Mouse (Mus musculus) stomach, embryonic 15.5 days (tissue): Measurements from ENCODE around the gene Enox1. TPM values are rescaled to one million over a fixed set of nuclear protein-coding genes. Genes with fewer than 3 reads are reported as not detected.

Source experiments
- ATAC-seq: fragments of 200-750 bp; cut with Nextera tagmentation; 2 replicates; pipeline ENCODE4 v1.8.0; 2017; ENCODE audit warnings: low read depth, moderate number of reproducible peaks, moderate TSS enrichment; ENCODE audit not compliant: insufficient read depth, low FRiP score
- H3K27ac ChIP-seq: fragments of 300-500 bp; sonication (generic); 2 replicates; pipeline ENCODE4 v1.5.1; 2015; ENCODE audit warnings: mild to moderate bottlenecking, inconsistent platforms
- H3K27me3 ChIP-seq: fragments of 300-500 bp; sonication (generic); replicated peaks from 2 replicates; pipeline ENCODE4 v1.6.1; 2015; ENCODE audit warnings: inconsistent platforms
- H3K36me3 ChIP-seq: fragments of 300-500 bp; sonication (generic); 2 replicates; pipeline ENCODE4 v1.6.1; 2015; ENCODE audit warnings: inconsistent platforms
- H3K4me1 ChIP-seq: fragments of 300-500 bp; sonication (generic); 2 replicates; pipeline ENCODE4 v1.6.1; 2015; ENCODE audit warnings: inconsistent platforms
- H3K4me2 ChIP-seq: fragments of 300-500 bp; sonication (generic); 2 replicates; pipeline ENCODE4 v1.6.1; 2015; ENCODE audit warnings: mild to moderate bottlenecking, inconsistent platforms
- H3K4me3 ChIP-seq: fragments of 300-500 bp; sonication (generic); replicated peaks from 2 replicates; pipeline ENCODE4 v1.5.1; 2015; ENCODE audit warnings: inconsistent platforms
- H3K9ac ChIP-seq: fragments of 300-500 bp; sonication (generic); 2 replicates; pipeline ENCODE4 v1.6.1; 2015; ENCODE audit warnings: inconsistent platforms
- H3K9me3 ChIP-seq: fragments of 300-500 bp; sonication (generic); 2 replicates; pipeline ENCODE4 v1.6.1; 2016; ENCODE audit warnings: inconsistent platforms
- WGBS: fragments of 180-500 bp; shearing (Covaris S2); methylation state at CpG from one replicate; pipeline ENCODE4 v1.1.7; 2015; 5-methylcytosine and 5-hydroxymethylcytosine counted together
- polyA plus RNA-seq: library from polyadenylated mRNA; unstranded; fragments of >200 nt; fragmentation: Nextera tagmentation; extraction: Ambion mirVana; gene quantifications from 2 replicates; pipeline ENCODE4 v1.2.1, GENCODE M21; 2015

Enox1 gene
- polyA plus RNA-seq, 1 experiment from 2014 or later, result 6.2 TPM

DNA sequence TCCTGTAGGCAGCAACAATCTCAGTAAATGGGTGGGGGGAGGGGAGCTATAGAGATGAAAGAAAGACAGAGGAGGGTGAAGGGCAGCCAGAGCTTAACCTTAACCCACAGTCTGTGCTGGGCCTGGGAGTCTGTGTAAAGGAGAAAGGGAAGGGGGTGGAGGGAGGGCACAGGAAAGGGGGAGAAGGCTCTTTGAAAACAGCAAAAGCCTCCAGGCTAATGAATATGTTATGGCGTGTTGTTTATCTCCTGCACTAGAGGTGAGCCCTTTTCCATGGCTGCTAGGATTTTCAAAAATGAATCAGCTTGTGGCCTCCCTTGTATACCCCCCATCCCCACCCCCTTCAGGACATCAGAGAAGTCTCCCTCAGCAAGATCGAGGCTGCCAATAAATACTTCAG, 225.0 kb downstream of the Enox1 start:
- Histone ChIP-seq H3K4me1 (no peaks in the 10 kb centered on the region), H3K27ac (no peak overlapping the region), H3K4me3 (no peak overlapping the region), H3K27me3 (no peaks in the 10 kb centered on the region), H3K9me3 (no peaks in the 10 kb centered on the region), H3K36me3 (no peaks in the 10 kb centered on the region), H3K9ac (no peak overlapping the region), H3K4me2 (no peak overlapping the region)
- 34% methylated on average over 2 of the region's 2 CpGs for WGBS
- no peak for ATAC-seq

DNA sequence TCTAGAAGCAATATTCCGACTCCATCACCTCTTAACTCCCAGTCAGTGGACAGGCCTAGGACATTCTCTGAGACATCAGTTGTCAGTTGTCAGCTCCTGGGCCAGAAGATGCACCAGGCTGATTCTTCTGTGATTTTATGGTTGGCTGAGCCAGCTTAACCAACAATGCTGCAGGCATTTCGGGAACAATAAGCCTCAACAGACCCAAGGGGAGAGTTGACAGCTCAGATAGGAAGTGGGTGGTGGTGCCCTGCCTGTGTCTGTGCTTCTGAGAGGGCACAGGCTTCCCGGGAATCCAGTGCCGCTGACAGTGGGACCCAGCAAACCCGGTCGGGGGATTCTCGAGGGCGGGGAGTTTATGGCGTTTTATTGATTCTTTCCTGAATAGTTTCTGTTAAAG, 229.1 kb downstream of the Enox1 start:
- WGBS, result 67% methylated on average over 9 of the region's 9 CpGs
- no peak overlapping the region for H3K27ac ChIP-seq
- no peak overlapping the region for H3K4me2 ChIP-seq
- no peaks in the 10 kb centered on the region for H3K4me1 ChIP-seq
- no peak overlapping the region for H3K4me3 ChIP-seq
- no peaks in the 10 kb centered on the region for H3K27me3 ChIP-seq
- H3K9ac ChIP-seq, result no peak overlapping the region
- no peaks in the 10 kb centered on the region for H3K36me3 ChIP-seq
- H3K9me3 ChIP-seq, result no peaks in the 10 kb centered on the region
- ATAC-seq, result no peak

DNA sequence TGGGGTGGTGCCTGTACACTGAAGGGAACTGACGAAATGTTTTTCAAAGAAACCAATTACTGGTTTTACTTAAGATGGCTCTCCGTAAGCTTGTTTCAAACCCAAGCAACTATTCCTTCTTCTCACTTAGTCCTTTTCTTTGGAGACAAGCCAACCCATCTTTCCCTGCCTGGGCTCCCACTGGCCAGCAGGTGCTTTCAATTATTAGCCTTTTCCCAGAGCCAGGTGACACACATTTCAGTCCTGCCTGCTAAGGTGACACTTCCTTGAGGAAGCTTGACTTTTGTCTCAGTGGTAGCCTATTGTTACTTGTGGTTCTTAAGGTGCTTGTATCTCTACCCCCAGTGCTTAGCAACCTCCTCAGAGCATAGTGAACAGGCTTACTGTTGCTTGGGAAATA, 231.3 kb downstream of the Enox1 start:
- Histone ChIP-seq H3K36me3 (no peaks in the 10 kb centered on the region), H3K4me3 (no peak overlapping the region), H3K27ac (no peak overlapping the region), H3K27me3 (no peaks in the 10 kb centered on the region), H3K9me3 (no peaks in the 10 kb centered on the region), H3K4me1 (no peaks in the 10 kb centered on the region), H3K4me2 (no peak overlapping the region), H3K9ac (no peak overlapping the region)
- 98% methylated on average over 2 of the region's 2 CpGs for WGBS
- no peak for ATAC-seq

DNA sequence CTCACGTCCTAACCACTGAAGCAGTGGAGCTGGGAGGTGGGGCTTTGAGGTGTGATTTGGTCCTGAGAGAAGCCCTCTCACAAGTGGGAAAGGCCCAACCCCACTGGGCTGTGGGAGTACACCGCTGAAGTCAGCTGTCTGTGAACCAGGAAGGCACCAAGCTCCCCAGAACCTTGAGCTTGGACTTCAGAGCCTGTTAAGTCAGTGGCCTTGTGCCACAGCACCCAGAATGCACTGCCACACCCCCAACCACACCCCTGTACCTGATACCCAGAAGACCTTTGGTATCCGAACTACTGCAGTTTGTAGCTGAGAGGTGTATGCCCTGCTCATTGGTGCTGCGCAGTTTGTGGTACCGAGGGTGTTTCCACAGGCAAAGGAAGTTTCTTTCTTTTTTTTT, 232.7 kb downstream of the Enox1 start:
- no peaks in the 10 kb centered on the region for H3K4me1 ChIP-seq
- no peaks in the 10 kb centered on the region for H3K9me3 ChIP-seq
- H3K36me3 ChIP-seq, result no peaks in the 10 kb centered on the region
- H3K4me3 ChIP-seq, result no peak overlapping the region
- WGBS, result 87% methylated on average over 5 of the region's 5 CpGs
- H3K27me3 ChIP-seq, result no peaks in the 10 kb centered on the region
- no peak overlapping the region for H3K27ac ChIP-seq
- H3K9ac ChIP-seq, result no peak overlapping the region
- no peak overlapping the region for H3K4me2 ChIP-seq
- no peak for ATAC-seq

DNA sequence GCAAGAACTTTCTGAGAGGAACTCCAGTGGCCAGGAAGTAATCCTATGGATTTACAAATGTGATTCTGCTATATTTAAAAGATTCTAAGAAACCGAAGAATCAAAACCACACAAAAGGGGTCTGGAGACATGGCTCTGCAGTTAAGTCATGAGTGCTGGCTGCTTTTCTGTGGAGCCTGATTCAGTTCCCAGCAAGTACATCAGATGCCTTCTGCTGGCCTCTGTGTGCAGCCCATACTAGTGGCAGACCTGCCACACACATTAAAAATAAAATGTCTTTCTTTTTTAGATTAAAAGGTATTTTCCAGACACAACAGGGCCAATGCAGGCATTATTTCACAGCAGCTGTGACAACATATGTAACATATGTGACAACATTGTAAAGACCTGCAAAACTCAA, 235.9 kb downstream of the Enox1 start:
- H3K4me2 ChIP-seq, result no peak overlapping the region
- H3K36me3 ChIP-seq, result no peaks in the 10 kb centered on the region
- no peak overlapping the region for H3K9ac ChIP-seq
- no peaks in the 10 kb centered on the region for H3K4me1 ChIP-seq
- H3K9me3 ChIP-seq, result no peaks in the 10 kb centered on the region
- no peaks in the 10 kb centered on the region for H3K27me3 ChIP-seq
- no peak overlapping the region for H3K4me3 ChIP-seq
- 65% methylated on average over 1 of the region's 1 CpGs for WGBS
- no peak overlapping the region for H3K27ac ChIP-seq
- no peak for ATAC-seq

DNA sequence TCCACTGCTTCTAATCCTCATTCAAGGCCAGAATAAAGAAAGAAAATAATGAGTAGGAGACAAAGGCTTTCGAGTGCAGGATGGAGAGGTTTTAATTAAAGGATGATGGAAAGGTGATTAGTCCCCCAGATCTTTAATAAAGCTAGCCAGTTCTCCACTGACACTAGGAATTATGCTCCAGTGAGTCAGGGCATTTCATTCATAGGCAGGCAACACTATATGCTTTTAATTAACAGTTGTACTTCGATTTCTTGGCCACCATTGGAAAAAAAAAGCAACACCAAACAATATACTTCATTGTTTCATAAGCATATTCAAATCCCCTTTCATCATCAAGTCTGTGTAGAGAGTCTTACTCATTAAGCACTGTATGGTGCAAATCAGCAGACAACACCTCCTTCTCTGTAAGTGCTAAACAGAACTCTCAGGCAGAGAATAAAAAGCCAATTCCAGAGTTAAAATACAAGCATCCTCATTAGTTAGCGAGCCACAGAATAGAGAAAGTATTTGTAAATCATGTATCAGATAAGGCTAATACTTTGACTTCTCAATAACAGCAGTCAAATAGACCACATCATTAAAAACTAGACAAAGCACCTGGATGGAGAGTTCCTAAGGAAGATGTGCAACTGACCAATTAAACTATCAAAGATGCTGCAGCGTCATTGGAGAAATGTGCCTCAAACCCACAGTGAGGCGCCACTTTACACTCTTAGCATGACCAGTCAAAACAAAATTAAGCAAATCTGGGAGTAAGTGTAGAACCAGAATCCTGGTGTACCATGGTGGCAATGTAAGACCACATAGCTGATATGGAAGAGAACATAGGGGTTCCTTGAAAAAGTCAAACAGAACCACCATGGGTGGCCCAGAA, 249.9 kb downstream of the Enox1 start:
- Histone ChIP-seq H3K4me3 (no peak overlapping the region), H3K9me3 (no peaks in the 10 kb centered on the region), H3K4me2 (no peak overlapping the region), H3K9ac (no peak overlapping the region), H3K27me3 (no peaks in the 10 kb centered on the region), H3K4me1 (no peaks in the 10 kb centered on the region), H3K27ac (no peak overlapping the region), H3K36me3 (no peaks in the 10 kb centered on the region)
- 81% methylated on average over 5 of the region's 5 CpGs for WGBS
- ATAC-seq, result no peak

DNA sequence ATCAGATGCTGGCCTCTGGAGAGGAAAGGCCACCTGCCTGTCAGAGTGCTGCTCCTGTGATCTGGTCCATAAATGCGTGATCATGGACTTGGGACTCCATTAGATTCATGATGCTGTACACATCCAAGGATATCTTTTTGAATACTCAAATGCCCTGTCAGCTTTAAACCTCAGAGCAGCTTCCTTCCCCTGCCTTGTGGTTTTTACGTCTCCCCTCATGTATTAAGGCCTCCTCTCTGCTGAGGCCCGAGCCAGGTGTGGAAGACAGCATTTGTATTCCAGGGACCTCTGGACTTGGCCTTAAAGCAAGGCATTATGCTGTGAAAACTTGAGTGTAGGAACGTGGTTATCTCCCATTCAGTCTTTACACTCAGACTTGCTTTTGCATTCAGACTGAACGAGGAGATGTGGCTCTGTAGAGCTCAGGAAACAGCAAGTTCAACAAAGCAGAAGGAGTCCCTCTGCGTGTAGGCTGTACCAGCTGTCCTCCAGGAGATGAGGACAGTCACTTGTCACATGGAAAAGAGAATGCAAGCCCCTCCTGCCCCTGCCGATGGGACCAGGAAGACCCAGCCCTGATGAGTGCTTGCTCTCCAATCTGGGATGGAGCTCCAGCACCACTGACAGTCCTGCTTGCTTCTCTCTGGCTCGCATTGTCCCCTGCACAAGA, 252.8 kb downstream of the Enox1 start:
- no peak for ATAC-seq
- WGBS, result 81% methylated on average over 8 of the region's 8 CpGs

DNA sequence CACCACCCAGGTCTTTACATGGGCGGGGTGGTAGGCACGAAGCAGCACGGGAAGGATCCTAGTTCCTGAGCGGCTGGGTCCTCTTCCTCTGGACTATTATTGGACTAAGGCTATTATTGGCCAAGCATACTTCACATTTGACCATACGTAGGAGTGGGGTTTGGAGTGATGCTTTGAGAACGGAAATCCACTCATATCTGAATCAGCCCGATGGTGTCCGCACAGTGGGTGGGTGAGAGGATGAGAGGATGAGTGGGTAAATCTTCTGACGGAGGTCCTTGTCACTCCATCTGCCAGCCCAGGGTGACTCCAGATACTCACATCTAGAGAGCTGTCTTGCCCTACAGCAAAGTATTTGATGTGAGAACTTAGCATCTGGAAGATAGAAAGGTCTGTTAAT, 253.8 kb downstream of the Enox1 start:
- Histone ChIP-seq H3K4me3 (no peak overlapping the region), H3K9ac (no peak overlapping the region), H3K9me3 (no peaks in the 10 kb centered on the region), H3K36me3 (no peaks in the 10 kb centered on the region), H3K4me1 (no peaks in the 10 kb centered on the region), H3K27me3 (no peaks in the 10 kb centered on the region), H3K4me2 (no peak overlapping the region), H3K27ac (no peak overlapping the region)
- ATAC-seq, result no peak
- 94% methylated on average over 9 of the region's 9 CpGs for WGBS

More for the DNA sequence above, 252.8 kb downstream of the Enox1 start:
- no peaks in the 10 kb centered on the region for H3K27me3 ChIP-seq
- no peak overlapping the region for H3K4me2 ChIP-seq
- no peaks in the 10 kb centered on the region for H3K36me3 ChIP-seq
- no peak overlapping the region for H3K27ac ChIP-seq
- no peaks in the 10 kb centered on the region for H3K9me3 ChIP-seq
- no peak overlapping the region for H3K4me3 ChIP-seq
- H3K4me1 ChIP-seq, result no peaks in the 10 kb centered on the region
- no peak overlapping the region for H3K9ac ChIP-seq

DNA sequence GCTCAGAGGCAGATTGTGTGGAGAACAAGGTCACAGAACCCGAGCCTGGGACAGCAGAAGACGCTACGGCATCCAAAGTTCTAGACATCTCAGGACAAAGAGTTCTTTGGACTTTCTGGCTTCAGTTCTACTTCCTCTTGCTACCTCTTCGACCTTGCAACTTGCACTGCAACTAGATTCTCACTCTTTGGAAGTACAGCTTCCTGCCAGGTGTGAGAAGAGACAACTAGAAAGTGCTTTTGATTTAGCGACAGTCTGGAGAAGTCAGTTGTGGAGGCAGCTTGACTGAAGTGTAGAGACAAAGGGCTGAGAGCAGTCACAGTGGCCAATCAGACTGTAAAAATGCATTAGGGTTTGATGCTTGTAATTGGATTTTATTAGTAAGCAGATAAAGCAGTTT, 256.5 kb downstream of the Enox1 start:
- H3K27me3 ChIP-seq, result no peaks in the 10 kb centered on the region
- no peak overlapping the region for H3K27ac ChIP-seq
- 78% methylated on average over 5 of the region's 5 CpGs for WGBS
- H3K36me3 ChIP-seq, result no peaks in the 10 kb centered on the region
- no peak for ATAC-seq
- no peak overlapping the region for H3K4me2 ChIP-seq
- no peaks in the 10 kb centered on the region for H3K4me1 ChIP-seq
- H3K9me3 ChIP-seq, result no peaks in the 10 kb centered on the region
- H3K4me3 ChIP-seq, result no peak overlapping the region
- H3K9ac ChIP-seq, result no peak overlapping the region

DNA sequence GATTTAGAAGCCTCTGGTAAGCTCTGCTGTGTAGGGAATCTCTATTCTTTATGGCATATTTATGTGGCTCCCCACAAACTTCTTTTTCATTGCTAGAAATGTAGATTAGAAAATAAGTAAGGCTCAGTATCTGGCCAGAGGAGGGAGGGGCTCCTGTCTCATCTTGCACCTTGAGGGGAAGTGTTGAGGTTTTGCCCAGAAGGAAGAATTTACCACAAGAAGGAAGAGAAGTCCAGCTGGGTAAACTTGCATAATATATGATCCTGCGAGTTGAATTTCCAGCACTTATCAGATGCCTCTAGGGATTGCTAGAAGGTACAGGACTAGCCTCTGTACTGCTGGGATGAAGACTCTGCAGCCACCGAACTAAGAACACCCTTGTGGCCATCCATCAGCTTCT, 259.8 kb downstream of the Enox1 start:
- WGBS, result 66% methylated on average over 2 of the region's 2 CpGs
- H3K27me3 ChIP-seq, result no peaks in the 10 kb centered on the region
- no peak for ATAC-seq

DNA sequence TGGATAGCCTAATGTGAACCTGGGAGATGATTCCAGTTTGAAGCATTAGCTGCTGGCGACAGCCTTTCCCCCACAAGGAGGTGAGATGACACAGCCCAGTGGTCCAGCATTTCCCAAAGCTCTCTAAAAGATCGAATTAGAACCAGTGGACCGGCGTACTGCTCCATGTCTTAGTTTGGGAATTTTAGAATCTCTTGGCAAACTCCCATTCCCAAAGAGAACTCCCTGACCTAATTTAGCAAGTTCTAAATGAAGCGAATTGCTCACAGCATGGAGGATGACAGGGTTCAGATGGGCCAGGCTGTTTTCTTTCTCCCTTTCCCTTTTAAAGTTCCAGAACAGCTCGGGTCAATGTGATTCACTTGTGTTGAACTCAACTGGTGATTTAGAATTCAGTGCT, 264.5 kb downstream of the Enox1 start:
- no peaks in the 10 kb centered on the region for H3K27me3 ChIP-seq
- H3K4me2 ChIP-seq, result no peak overlapping the region
- 76% methylated on average over 6 of the region's 6 CpGs for WGBS
- H3K9me3 ChIP-seq, result no peaks in the 10 kb centered on the region
- no peak overlapping the region for H3K4me3 ChIP-seq
- no peak overlapping the region for H3K9ac ChIP-seq
- H3K4me1 ChIP-seq, result no peaks in the 10 kb centered on the region
- ATAC-seq, result no peak
- H3K36me3 ChIP-seq, result no peaks in the 10 kb centered on the region
- H3K27ac ChIP-seq, result no peak overlapping the region

More for the DNA sequence above, 259.8 kb downstream of the Enox1 start:
- H3K9ac ChIP-seq, result no peak overlapping the region
- no peaks in the 10 kb centered on the region for H3K36me3 ChIP-seq
- H3K27ac ChIP-seq, result no peak overlapping the region
- no peak overlapping the region for H3K4me3 ChIP-seq
- H3K9me3 ChIP-seq, result no peaks in the 10 kb centered on the region
- H3K4me2 ChIP-seq, result no peak overlapping the region
- no peaks in the 10 kb centered on the region for H3K4me1 ChIP-seq

DNA sequence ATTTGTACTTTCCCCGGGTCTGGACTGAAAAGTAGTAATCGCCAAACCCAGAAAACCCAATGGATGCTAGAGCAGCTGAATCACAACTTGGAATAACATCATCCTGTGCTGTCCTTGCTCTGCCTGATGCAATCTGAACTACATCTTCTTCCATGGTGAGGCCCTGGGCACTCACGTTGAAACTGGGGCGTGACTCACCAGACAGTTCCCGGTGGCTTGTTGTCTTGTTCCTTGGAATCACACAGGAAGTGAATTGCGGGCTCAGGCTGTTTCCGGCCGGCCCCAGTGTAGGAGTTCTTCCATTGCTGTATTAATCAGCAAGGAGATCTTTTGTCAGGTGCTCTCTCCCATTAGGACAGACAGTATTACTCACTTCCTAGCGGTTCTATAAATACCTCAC, 266.6 kb downstream of the Enox1 start:
- Histone ChIP-seq H3K27me3 (no peaks in the 10 kb centered on the region), H3K36me3 (no peaks in the 10 kb centered on the region), H3K9ac (no peak overlapping the region), H3K4me2 (no peak overlapping the region), H3K4me3 (no peak overlapping the region), H3K9me3 (no peaks in the 10 kb centered on the region), H3K4me1 (no peaks in the 10 kb centered on the region), H3K27ac (no peak overlapping the region)
- ATAC-seq, result no peak
- WGBS, result 71% methylated on average over 9 of the region's 9 CpGs
